Mouse (Mus musculus) MN1 (cell line): ENCODE measurements around the gene Thbs4.

Source experiments
- DNase-seq: peaks from one replicate; pipeline ENCODE4 v3.0.0-alpha.2; 2016; ENCODE audit warnings: low spot score

Thbs4 gene

DNA sequence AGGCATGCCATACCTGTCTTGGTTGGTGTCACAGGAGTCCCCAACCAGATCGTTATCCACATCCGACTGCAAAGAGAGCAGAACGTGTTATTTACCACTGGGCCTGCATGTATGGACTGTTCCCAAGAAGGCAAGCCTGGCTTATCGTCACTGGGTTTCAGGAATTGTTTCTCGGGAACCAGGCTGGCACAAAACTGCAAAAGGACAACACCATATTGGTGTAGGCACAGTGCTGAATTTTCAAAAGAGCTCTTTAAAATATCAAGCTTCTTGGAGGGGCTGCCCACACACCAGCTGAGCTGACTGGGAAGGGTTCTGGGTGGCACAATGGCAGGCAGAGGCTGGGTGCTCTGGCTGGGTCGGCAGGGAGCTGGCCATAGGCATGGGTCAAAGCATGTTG is 34.1 kb downstream of the Thbs4 start:
- DNase-seq = no peak

DNA sequence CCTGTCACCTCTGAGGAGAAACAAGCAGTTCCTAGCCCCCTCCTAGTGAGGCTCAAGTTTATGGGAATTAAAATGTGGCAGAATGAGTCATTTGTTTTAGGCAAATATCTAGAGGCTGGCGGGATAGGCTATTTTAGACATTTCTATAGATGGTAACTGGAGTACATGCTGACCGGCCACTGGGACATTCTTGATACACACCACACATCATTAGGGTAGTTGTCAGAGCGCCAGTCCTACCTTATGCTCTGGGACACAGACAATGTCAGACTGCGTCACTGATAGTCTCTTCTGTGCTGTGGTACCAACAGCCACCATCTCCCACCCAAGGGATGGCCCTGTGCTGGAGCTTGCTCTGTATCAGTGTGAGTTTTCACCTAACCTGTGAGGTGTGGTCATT is 35.5 kb downstream of the Thbs4 start:
- DNase-seq = no peak

DNA sequence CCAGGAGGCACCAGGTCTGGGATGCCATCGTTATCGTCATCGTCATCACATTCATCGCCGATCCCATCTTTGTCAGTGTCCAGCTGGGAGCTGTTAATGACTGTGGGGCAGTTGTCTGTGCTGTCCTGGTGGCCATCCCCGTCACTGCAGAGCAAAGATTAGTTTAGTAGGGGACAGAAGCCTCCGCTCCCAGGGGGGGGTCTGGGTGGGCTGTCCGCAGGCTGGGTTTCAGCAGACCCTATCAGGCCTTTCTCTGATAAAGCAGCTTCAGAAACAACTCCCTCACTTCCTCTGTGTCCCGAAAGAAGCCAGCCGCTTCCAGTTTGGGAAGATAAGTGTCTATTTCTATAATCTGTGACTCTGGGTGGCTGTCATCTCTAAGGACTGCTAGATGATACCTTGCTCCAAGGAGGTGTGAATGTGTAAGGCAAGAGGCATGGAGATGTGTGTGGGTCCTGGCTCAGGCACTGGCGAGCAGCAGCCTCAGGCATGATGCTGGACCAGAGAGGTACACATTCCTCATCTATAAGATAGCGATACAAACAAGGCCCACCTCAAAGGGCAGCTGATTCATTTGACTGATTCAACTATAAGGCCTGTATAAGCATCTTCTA is 36.5 kb downstream of the Thbs4 start:
- DNase-seq = no peak

DNA sequence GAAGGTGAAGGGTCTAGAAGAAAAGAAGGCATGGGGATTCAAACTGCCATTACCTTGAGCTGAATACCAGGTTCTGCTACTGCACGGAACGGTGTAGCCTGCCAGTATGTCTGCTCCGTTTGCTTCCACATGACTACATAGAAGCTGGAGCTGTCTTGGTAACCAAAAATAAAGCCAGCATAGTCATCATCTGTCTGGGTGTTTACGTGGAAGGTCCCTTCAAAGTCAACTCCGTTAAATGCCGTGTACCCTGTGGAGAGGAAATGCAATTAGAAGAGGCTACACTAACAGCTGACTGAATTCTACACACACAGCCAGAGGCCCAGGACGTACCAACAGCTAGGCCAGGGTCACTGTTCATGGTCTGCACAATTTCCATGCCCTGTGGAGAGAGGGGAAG is 39.6 kb downstream of the Thbs4 start:
- no peak for DNase-seq

DNA sequence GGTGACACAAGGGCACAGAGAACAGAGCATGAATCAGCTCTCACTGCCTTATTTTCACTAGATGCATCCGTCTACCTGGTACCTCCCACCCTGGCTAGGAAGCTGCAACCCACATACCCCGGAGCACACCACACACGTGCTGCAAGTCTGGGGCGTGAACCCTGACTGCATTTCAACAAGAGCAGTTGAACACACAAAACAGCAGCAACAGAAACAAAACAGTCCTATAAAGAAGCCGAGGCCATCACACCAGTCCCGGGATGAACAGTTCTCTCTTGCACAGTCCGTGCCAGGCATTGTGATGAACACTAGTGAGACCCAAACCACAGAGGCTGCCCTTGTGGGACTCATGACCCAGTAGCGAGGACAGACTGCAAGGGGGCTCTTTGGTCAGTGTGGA is 40.9 kb downstream of the Thbs4 start:
- no peak for DNase-seq

DNA sequence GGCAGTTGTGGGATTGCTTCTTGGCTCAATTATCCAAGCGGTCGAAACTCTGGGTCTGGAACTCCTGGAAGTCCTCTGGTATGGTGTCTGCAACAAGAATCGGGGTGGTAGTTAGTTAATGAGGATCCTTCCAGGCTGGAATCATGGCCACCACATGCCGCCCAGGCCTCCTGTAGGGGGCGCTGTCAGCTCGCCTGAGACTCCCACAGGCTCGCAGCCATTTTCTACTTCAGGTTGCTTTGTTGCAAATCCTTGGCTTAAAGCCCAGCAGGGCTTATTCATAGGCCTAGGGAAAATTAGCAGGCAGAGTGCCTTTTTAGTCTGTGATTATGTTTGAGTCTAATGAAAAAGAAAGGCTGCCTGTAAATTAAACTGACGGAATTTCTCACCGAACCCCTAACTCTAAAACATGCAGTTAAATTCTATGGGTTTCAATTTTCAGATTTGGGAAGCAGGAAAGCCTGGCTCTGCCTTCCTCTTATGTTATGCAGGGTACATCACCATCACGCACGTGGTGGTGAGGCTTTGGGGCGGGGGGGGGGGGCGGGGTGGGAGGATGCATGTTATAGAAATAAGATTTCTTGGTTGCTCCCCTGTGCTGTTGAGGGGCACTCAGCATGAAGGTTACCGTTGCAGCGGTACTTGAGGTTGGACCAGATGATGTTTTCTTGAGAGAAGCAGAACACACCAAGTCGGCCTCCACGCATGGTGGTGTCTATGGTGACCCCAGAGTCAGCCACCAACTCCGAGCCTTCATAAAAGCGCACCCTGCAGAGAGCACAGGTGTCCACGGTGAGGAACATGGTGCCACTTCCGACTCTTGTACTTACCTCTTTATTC is 42.7 kb downstream of the Thbs4 start:
- peak; percentile 91 for DNase-seq

DNA sequence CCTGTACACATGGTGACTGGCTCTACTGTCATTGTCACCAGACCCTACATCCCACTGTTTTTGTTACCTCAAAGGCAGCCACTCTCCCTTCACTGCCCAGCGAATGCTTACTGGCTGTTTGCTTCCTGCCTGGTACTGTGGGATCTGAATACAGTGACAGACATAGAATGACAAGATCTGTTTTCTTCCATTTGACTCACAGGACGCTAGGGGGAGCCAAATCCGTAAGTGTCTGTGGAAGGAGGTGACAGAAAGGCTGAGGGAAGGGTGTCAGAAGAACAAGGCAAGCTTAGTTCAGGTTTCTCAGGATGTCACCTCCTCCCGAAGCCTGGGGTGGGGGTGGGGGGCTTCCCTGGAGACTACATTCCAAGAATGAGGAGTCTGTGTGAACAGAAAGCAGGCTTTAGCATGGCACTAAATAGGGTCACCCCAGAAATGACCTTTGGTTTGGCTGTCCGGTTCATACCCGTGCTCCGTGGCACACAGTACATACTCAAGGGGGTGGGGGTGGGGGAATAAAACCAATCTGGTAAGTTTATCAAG is 43.6 kb downstream of the Thbs4 start:
- DNase-seq = peak; percentile 87

DNA sequence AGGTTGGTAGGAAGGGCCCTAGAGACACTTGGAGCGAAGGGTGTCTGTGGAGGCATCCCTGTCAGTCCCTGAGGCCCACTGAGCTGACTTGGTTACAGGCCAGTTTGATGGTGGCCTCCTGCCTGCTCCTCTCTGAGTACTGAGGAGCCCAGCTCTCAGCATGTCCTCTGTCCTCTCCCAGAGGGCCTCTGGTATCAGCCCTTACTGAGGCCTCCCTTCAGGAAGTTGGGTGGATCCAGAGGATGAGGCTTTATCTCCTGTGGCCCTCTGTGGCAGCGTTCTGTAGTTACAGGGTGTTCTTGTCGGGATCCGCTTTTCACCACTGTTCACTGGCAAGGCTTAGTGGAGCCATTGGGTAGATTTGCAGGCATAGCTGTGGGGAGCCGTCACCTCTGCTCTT is 51.3 kb downstream of the Thbs4 start:
- no peak for DNase-seq

DNA sequence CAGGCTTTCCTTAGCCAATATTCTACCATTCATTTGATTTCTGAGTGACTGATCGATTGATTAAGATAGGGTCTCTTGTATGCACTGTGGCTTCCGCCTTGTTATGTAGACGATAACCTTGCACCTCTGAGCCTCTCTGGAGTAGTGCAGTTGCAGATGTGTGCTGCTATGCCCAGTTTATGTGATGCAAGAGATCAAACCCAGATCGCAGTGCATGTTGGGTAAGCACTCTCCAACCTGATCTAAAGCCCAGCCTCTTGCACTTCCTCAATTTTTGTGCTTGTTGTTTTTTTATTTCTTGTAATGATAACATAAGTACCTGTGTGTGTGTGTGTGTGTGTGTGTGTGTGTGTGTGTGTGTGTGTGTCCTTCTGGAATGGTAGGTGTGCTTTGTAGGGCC is 51.7 kb downstream of the Thbs4 start:
- no peak for DNase-seq

DNA sequence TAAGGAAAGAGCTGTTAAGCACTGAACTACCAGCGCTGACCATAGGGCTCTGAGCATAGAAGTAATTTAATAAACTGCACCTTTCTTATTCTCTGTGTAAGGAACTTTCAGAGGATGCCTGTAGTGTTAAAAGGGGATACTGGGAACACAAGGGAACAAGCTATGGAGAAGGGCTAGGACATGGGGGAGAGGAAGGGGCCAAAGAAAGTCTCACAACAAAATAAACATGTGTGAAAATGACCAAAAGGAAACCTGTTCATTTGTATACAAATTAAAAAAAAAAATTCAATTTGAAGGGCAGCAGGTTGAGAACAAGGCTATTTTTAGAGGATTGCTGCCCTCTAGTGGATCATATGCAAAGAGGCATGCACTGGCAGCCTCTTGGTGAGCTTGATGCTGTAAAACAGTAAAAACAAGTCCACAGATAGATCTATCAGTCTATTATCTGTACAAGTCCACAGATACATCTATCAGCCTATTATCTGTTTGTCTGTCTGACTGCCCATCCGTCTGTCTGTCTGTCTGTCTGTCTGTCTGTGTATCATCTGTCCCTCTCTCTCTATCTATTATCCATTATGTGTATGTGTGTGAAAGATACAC is 53.8 kb downstream of the Thbs4 start:
- DNase-seq = peak; percentile 72

DNA sequence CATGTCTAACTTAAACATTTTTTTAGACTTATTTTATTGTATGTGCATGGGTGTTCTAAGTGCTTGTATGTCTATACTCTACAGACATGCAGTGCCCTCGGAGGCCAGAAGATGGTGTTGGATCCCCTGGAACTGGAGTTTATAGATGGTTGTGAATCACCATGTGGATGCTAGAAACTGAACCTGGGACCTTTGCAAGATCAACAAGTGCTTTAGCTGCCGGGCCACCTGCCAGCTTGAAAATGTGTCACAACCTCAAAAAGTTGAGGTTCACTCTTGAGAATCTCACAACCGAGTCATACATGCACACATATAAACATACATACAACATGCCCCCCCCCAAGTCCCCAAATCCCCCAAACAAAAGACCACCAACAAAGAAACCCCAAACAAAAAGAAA is 54.8 kb downstream of the Thbs4 start:
- DNase-seq = no peak

DNA sequence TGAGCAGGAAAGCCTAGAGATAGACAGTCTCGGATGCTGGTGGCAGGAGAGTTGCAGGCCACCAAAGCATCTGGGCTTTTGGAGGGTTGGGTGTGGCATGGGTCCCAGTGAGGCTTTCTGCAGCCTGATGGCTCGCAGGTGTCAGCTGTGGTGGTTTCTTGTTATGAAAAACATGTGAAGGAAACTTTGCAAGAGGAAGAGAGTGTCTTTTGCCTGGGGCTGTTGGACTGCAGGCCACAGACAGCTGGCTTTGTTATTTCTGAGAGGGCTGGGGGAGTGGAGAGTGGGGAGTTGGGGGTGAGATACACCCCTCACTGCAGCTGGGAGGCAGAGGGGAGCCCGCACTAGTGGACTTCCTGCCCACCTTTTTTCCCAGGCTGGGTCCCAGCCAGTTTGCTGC is 55.8 kb downstream of the Thbs4 start:
- no peak for DNase-seq

DNA sequence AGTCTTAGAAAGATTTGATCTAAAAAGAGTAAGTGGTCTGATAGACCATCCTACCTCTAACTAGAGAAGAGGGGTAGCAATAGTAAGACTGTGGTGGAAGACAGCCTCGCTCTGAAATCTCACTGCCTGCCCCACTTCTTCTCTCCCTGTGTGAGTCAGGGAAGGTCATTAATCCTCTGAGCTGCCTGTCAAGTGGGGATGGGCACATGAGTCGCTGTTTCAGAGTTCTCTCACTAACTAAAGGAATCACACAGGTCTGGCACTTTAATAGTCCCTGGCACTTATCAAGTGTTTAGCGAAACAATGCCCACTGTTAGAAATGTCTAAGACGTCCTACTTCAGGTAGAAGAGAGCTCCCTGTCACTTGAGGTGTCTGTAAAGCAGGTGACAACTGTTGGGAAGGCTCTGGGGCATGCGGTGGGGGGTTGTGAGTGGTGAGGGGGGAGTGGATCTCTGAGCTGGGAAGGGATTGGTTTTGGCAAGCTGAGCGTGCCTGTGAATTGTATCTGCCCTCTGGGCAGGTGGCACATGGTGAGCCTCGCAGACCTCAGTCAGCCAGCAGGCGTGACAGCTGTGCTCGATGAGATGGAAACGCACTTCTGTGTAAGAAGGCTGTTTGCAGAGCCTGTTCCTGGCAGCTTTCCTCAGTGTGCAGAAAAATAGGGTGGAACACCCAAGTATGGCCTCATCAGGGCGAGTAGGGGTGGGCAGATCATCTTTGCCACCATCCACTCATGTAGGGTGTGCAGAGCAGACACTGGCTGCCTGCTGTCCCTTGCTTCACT is 57.9 kb downstream of the Thbs4 start:
- DNase-seq = no peak

DNA sequence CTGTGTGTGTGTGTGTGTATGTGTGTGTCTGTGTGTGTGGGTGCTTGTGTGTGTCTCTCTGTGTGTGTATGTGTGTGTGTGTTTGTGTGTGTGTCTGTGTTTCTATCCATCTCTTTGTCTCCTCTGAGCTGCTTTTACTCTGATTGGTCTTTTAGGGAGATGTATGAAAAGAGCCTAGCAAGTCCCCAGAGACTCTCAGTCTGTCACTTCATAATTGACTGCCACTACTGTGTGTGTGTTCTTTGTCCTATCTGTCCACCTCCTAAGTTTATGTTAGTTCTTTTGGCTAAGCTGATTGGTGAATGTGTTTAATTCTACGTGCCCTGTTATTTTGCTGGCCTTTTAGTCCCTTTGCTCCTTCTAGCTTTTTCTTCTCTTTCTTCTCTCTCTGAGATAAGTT is 58.9 kb downstream of the Thbs4 start:
- no peak for DNase-seq

DNA sequence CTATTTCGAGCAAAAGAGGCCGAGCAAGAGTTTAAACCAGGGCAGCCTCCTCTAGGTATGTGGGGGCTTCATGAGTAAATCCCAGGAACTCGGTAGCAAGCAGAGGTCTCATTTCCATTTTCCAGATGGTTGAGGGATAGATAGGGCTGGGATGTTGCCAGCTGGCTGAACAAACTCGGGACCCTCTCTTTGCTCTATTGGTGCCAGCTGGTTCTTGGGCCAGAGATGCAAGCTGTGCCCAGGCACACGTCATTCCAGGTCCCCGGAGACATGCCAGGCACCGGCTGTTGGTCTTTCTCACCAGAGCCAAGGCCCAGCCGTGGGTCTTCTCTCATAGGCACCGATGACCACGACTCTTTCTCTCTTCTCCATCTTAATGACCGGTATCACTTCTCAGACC is 60.9 kb downstream of the Thbs4 start:
- peak; percentile 66 for DNase-seq

DNA sequence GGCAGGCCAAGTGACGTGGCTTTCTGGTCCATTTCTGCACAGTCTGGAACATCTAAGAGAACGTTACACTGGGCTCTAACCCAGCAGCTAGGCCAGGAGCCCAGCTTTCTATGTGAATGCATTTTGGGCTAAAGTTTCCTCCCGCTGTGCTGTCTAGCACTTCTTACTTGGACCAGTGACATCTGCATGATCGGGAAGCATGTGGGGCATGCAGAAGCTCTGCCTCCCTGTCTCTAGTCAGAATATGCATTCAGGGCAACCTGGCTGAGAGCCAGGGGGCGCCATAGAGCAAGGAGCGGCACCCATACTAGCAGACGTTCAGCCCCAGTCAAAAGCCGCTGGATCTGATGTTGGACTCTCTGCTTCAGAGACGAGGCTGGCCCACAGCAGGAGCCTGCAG is 61.4 kb downstream of the Thbs4 start:
- DNase-seq = peak; percentile 71

DNA sequence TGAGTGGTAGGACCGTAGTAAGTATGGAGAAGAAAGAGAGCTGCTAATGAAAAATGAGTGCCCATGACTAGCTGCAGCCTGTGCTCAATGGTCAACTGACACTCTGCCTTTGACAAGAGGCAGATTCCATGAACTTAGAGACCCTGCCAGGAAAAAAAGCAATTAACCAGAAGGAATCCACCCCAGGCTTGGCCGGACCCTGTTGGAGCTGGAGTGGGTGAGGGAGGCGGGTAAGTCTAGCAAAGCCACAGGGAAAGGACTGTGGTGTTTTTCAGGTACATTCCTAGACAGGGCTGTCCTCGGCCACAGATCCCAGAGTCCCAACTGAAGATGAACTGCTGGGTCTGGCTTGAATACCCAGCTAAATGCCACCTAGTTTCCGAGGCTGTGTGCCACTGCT is 61.8 kb downstream of the Thbs4 start:
- DNase-seq = no peak

DNA sequence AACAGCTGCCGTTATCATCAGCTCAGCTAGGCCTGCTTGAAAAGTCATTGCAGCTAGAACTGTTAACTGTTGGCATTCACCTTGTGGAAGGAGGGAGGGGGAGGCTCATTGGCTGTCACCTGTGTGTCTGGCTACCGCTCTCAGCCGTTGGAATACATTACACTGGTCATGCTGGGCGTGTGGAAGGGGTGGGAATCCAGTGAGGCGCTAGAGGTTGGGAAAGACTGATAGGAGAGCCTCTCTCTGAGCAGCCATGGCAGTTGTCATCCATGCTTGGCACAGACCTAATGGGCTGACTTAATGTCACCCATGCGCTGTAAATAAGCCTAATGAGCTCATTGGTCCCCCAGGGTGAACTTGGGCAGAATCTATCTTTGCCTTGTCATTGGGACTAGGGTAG is 62.8 kb downstream of the Thbs4 start:
- no peak for DNase-seq

DNA sequence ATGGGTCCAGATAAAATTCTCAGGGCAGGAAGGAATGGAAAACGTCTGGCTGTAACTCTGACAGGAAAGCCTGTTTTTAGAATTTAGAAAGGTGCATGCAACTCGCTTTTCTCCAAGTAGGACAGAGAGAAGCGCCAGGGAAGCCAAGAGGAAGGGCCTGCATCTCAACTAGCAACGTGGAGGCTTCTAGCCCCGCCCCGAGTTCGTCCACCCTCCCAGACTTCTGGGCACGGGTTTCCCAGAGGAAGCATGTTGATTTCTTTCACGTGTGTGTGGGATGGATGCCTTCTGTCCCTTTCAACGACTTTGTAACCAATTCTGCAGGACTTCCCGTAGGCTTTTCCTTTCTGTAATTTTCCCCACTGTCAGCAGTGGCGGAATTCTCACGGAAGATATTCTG is 64.8 kb downstream of the Thbs4 start:
- DNase-seq = no peak

DNA sequence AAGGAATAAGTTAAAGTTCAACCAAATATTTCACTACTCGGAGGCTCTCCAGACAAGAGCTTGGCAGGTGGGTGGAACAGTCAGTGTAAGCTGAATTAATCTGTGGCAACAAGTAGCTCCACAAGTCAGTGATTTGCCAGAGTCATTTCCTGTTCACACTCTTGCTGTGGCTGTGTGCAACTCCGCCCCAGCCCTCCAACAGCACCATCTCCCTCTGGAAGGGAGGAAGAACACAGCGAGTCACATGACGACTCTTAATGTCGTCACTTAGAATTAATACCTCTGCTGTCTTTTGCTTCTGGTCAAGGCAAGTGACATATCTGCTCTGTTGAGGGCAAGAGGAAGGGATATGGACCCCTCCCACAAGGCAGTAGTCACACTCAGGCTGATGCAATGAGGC is 72.2 kb downstream of the Thbs4 start:
- no peak for DNase-seq

DNA sequence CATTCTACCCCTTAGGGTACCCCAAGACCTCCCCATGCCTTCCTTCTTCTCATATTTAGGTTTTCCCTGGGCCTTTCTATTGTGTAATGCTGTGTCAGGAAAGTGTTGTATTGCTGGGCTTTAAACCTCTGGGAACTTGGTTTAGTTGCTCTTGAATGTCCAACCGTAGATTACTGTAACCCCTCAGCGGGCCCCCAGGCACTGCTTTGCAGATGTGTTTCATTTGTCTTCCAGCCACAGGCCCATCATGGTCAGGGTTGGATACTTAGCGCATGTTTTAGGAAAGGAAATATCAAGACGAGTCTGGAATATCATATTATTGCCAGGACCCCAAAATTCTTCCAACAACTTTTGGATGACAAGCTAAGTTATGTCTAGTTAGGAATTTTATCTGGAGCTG is 73.6 kb downstream of the Thbs4 start:
- DNase-seq = no peak

DNA sequence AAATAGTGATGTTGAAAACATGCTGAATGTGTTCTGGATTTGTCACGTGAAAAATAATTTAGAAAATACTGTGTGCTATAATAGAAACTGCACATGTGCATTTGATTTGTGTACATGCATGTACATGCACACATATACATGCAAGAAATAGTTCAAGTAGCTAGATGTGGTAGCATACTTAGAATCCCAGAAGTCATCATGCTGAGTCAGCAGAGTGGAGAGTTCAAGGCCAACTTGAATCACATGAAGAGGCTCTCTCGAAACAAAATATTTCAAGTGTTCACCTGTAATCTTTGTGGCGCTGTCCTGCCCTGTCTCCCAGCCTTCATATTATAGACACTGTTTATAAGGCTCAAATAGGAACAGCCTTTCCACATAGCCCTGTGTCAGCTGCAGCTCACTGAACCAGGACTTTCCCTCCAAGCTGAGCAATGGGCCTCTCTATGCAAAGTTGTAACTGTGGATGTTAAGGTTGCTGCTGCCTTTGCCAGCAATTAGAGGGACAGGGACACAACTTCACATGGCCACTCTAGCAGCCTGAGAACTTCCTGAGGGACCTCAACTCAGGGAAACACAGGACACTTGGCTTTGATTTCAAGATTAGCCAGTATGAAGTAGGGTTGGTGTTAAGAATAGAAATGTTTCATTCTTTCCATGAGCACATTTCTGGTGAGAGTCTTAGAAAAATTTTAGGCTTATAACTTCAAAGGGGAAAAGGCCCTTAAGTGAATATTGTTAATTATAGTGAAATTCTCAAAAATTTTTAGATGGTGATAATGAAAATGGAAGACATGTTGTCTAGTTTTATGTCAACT is 76.6 kb downstream of the Thbs4 start:
- DNase-seq = no peak
